Mouse (Mus musculus) kidney, postnatal 4 days (tissue): ENCODE measurements around the gene Opn4.
A peak's percentile ranks its signal among the peaks of the same experiment; 100 is the strongest.

ENCODE experiments used
- DNase-seq, 2 experiments: peaks; one replicate each; pipeline ENCODE4 v3.0.0; 2021; ENCODE audit warnings: mixed read lengths in 2 of 2

Opn4 gene

DNA sequence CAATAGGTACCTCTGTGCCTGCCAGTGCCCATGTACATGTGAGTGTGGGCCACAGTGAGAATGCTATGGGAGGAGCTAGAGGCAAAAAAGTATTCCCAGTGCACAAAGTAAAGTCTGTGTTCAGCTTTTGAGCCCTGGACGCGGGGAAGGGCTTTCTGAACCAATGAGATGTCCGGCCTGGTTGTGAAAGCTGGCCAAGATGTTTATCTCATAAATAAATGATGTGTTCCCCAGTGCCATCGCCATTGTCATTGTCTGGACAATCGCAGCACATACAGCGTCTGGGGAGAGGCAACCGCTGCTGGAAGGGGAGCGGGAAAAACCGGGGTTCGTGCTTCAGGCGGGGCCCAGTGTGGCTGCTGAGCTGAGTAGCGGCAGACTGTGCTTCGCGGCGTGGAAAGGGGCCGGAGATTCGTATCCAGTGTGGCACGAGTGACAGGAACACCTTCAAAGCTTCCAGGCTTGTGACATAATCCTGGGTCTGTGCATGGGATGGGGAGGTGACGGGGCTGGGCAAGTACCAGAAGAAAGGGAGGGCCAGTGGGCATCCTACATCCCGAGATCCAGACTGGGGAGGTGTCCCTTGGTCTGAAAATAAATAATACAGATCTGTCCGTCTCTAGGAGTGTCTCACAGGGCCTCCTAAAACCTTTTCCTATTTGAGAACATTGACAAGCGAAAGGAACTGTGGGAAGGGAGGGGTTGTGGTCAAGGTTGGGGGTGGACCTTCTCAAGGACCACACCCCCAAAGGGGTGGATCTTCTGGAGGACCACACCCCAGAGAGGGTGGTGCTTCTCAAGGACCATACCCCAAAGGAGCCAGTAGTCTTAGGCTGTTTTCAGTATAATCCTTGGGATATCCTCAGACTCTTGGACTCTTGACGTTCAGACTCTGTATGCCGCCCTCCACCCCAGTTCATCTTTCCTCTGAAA is 8.9 kb downstream of the Opn4 start:
- no peak for DNase-seq

DNA sequence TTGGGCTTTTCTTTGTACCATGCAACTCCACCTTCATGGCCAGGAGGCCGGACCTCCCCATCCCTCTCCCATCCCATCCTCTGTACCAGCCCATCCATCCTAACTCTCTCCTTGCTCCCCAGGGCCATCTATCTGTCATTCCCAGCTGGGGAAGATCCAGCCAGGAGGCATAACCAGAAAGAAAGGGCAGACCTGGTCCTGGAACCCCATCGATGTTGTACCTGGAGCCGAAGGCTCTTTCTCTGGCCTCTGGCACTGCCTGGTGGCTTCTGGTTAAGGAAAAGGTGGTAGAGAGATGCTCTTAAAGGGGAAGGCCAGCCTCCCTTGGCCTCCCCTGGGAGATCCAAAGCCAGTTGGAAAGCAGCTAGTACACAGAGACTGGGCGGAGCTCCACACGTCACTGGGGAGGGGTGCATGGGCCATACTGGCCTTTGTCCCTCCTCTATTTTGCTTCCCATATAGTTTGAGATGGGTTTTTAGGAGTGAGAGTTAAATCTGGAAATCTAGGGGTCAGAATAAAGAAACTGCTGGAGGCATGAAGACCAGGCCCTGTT is 9.8 kb downstream of the Opn4 start:
- no peak for DNase-seq

DNA sequence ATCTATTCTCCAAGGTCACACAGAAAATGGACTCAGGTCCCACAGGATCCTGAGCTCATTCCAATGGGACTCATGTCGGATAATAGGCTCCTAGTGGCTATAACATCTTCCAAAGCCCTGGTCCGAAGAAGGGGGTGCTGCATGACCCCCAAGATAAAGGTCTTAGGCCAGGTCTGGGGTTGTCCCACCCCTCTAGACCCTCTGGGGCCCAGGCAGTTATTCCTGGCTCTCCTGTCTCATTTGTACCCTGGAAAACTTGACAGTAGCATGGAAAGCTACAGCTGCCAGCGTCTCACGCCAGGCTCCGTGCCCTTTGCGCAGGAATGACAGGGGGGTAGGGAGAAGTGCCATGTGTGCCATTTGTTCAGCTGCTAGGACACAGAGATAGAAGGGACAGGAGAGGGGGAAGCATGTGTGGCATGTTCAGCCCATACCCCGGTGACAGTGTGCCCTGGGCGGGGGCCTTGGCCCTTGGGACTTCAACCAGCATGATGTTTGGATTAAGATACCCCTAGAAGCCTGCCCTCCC is 10.7 kb downstream of the Opn4 start:
- DNase-seq = no peak

DNA sequence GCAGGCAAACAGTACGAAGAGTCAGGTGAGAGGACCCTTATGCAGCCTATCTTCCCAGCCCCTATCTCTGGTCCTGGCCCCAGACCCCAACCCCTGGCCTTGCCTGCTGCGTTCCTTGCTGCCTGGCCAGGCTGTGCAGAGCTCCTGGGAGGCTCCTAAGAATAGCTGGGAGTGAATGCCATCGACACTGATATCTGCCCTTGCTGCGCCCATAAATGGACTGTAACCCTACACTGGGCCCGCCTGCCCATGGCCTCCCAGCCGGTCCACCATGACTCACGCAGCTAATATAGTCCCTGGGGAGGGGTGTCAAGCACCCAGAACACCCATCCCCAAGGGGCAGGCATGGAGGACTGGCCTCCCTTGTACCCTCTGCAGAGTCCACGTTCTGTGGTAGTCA is 11.4 kb downstream of the Opn4 start, which contains the start of gene Ldb3:
Gene Ldb3, minus strand, starts transcription at position 185 of the 400 bp plus-strand sequence.
- no peak for DNase-seq

DNA sequence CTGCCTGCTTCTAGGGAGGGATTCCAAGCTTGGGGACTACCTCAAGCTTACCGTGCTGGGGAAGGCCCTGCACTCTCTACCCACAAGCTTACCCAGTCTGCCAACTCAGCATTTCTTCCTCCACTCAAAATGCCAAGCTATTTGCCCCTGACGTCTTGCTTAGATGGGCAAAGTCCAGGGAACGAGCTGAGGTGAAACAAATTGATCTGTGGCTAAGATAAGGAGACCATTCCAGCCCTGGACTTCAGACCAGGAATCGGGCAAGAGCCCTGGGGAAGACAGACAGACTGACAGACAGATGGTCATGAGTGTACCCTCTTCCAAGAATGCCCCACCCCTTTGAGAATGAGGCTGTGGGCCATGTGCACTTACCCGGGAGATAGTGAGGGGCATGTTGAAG is 11.9 kb downstream of the Opn4 start:
- DNase-seq = no peak

DNA sequence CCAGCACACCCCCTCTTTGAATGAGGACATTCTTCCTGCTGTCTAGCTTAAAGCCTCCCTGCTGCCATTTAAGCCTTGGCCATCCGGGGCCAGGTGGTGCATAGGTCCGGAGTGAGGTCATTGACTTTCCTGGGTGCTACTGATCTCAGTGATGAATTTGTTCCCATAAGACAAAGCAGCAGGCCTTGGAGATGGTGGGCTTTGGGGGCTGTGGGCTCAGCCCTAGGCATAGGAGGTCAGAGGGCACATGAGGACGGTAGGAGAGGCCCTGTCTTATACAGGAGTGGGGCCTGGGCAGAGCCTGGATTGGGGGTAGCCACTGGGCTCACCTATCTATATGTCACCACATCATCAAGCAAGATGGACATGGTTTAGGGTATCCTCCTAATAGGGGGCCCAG is 13.1 kb downstream of the Opn4 start:
- DNase-seq = no peak

DNA sequence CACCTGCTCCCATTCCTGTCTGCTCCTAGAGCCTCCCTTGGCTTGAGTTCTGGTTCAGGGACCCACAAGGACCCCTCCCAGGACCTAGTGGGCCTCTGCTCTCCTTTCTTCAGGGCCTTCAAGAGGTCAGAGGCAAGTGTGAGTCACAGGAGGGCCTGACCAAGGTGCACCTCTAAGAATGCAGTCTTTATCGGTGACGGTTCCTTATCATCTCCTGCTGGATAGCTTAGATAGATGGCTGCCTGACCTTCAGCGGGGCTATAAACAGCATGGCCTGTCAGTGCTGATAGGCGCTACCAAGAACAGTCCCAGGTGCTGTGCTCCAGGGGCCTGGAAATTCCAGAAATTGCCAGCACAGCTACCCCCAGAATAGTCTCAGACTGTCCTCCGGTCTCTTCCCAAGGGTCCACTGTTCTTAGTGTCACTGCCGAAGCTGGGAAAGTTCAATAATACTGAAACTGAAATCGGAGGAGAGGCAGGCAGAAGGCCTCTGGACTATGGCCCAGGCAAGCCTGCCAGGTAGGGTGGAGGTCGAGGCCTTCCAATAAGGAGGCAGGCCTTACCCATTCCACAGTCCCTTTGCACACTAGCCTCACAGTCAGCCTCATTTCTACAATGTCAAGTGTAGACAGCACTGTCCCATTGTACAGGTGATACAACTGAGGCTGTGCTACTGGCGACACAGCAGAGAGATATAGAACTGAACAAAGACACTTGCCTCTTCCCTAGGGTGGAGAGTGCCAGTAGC is 14.4 kb downstream of the Opn4 start:
- no peak for DNase-seq

DNA sequence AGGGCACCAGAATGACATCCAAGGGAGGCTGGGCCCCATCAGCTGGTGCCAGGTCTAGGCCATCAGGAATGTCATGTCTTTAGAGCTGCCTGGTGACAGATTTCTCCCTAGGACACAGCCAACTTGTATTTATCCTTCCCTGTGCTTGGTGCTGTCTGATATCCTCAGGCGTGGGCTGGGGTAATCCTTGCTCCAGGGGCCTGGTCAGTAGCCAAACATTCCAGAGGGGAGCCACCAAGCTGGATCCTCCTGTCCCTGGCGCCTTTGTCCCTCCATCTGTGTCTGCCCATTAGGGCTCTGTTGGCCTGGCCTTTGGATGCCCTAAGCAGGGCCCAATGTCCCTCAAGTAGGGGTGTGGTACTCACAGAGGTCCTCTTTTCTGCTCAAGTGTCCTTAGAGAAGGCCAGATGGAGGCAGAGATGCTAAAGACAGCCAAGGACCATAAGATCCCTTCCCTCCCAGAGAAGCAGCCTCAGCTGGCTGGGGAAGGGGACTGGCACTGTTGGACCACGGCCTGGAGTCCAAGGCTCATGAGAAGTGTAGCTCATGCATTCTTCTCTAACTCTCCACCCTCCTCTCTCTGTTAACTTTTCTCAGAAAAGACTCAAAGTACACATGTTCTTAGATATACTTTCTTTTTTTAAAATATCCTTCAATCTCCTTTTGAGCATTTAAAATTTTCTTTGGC is 17.1 kb downstream of the Opn4 start:
- DNase-seq = peak; percentile 40 to 64

DNA sequence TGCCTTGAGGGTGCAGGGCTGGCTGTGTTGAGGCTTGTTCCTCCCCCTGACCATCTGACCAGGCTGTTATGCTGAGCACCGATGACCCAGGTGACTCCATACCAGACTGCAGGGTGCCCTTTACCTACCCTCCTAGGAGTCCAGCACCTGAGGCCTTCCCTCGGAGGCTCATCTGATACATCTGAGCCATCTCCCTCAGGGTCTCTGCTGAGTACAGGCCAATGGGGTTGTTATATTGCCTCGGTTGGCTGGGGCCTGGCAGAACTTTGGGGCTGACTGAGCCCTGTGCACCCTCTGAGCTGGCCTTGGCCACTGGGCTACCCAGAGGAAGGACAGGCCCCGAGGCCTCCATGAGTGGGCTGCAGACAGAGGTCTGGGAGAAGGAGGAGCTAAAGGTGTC is 23.1 kb downstream of the Opn4 start:
- DNase-seq = no peak

DNA sequence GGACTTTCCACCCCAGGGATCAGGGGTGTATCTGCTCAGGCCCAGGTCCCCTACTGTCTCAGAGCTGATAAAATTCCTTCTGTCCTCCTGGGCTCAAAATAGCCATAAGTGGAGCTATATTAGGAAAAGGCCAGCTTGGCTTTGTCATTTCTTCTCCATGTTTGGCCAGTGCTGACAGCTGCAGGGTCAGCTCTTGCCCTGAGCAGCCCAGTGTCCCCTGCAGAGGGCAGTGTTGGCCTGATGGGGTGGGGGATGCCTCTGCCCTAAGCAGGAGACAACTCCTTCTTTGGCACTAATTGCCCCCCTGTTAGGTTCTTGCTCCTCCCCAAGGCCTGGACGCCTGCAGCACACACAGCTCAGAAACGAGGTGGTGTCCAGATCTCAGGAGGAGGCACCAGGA is 25.9 kb downstream of the Opn4 start:
- peak; percentile 56 to 62 for DNase-seq

DNA sequence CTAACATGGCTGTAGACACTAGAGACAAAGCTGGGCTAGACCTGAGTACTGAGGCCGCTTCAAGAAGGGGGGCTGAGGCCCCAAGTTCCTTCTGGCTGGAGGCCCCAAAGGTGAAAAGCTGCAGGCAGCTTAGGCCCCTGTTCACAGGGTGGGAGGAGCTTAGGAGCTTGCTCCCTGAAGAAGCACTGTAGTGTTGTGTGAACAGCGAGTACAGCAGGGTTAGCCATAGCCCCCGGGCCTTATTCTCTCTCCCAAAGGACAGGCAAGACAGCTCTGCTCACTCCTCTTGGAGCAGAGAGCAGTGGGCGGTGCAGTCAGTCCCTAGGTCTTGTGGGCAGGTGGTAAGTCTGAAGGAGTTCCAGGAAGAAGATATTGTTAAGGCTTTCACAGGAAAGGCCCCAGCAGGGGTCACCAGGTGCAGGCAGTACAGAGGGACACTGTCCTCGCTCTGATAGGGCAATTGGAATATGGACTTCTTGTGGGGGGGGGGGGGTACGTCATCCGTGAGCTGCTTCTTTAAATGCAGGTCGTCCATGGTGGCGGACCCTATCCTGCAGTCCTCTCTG is 26.5 kb downstream of the Opn4 start:
- DNase-seq = no peak

DNA sequence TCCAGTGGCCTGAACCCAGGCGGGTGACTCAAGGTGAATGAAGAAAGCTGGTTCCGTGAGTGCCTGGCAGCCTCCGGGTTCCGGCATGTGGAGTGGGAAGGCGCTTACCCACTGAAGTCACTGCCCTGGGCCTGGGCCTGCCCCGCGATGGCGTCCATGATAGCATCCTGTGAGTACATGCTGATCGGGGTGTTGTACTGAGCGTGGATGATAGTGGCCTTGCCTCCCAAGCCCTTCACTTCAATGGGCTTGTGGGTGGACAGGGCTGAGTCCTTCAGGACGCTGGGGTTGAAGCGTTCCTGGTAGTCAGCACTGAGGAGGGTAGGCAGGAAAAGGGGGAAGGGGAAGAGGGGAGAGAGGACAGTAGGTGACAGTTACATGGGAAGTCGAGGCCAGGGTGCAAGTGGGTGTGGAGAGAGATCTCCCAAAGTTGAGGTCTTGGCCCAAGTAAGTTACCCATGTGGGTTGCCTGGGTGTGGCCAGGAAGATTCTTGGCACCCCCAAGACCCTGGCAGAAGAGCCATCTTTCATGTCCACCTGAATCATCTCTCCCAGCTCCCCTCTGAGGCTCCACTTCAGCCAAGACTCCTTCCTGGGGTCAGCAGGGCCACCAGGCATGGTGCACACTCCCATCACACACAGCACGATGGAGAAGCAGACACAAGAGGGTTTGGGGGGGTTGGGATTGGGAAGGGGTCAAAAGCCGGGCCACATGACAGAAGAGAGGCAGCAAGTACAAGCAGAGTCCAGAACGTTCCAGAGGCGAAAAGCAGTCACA is 28.1 kb downstream of the Opn4 start:
- no peak for DNase-seq

DNA sequence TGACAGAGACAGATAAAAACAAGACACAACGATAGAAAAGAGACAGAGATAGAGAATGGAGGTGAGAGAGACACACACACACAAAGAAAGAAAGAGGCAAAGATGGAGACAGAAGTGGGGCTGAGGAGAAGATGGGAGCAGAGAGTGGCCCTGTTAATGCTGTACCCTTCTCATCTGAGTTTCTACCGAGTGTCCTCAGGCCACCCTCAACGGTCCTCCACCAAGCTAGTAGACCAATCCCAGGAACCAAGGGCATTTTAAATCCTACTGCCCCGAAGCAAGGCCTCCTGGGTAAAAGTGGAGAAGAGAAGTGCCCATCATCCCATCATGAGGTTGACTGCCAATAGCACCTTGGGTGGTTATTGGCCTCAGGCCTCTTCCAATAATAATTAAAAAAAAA is 29.0 kb downstream of the Opn4 start:
- no peak for DNase-seq

DNA sequence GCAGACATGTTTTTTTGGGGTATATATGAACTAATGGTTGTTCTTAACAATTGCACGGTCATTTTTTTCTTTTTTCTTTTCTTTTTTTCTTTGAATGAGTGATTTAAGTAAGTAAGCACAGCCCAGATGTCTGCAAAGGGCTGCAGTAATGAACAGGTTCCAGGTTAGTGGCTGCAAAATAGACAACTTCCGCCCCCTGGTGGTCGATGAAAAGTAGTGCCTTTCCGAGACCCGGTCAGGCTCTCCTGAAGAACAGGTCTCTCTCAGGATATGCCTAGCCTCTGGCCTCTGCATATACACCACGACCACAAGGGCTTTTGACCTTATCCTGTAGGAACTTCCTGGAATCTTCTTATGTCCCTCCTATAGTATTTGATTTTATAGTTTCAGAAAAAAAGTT is 29.6 kb downstream of the Opn4 start:
- DNase-seq = peak; percentile 87 to 88

DNA sequence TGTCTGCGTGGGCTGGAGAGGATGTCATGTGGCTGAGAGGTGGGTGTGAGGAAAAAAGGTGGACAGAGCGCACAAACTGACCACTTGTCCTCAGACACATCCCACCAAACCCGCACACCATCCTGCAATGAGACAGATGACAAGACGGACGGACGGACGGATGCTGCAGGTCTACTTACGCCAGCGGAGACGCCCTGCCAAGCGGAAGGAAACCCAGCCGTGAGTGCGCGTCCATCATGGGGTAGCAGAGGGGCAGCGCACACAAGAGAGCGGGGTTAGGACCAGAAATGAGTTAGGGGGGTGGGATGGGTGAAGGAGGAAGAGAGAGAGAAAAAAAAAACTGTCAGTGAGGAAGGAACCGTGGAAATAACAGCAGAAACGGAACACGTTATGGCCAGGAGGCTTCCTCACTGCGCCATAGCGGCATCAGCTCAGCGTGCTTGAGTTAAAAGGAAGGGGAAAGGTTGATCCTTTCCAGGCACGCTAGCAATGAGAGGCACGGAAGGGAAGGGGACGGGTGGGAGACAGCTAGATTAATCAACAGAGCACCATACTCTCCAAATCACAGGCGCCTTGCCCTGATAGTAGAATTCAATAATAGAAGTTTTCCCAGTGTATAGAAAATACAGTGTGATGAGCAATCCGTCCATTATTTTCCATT is 30.3 kb downstream of the Opn4 start:
- DNase-seq = no peak

DNA sequence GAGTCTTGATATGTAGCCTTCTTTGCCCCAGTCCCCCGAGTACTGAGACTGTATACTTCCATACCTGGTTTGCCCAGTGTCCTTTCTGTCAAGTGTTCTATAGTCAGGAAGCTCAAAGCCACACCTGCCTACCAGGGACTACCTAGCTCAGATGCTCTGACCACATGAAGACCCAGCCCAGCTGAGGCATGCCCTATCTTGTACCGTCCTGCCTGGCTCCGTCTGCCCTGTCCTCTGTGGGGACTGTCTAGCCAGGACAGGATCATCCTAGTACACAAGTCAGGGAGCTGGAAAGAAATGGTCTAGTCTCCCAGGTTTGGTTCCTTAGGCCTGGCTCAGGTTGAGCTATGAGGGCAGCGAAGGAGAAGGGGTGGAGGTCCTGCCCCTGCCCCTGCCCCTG is 31.3 kb downstream of the Opn4 start:
- DNase-seq = no peak

DNA sequence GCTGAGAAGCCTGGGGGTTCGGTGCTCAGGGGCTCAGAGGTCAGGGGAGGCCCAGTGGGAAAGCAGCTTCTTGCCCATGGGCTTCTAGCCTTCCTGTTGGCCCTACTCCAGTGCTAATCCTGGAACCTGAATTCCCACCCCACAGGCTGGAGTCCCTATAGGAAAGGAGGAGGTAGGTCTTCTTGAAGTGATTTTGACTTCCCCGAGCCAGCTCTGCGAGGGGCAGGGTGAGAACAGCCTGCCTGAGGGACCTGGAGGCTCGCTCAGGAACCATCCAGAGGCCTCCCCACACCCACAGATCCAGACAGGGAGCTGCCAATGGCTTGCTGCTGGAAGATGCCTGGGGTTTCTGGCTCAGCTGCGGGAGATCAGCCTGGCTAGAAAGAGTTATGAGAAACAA is 32.2 kb downstream of the Opn4 start:
- no peak for DNase-seq

DNA sequence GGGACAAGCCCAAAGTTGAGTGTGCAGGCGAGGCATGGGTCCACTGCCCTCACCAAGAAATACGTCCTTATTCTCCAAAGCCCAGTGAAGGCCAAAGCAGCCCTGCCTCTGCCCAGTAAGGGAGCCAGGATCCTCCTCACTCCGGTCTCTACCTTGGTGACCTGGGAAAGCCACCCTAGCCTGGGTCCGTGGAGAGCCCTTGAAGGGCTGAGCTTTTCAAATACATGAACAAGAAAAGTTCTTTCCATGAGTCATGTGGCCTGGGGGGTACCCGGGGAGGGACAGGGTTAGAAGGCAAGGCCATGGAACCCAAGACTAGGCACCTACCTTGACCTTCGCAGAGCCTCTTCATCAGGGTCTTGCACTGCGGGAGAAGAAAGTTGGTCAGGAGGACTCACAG is 33.4 kb downstream of the Opn4 start:
- DNase-seq = no peak

DNA sequence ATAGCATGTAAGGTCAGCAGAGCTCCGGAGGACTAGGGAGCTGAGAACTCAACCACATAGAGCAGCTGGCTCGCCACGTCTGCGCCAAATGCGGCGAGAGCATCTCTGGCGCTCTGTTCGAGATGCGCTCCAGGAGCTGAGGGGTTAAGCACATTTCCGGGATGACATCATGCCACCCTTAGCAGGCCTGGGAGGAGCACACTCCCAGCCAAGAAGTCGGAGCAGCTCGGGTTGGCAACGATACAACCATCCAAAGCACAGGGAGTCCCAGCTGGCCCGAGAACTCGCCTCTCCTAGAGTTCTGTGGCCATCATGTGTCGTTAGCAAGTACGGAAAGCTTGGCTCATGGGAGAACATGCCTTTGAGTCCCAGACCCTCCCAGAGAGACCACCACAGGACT is 34.2 kb downstream of the Opn4 start:
- peak; percentile 53 to 72 for DNase-seq

DNA sequence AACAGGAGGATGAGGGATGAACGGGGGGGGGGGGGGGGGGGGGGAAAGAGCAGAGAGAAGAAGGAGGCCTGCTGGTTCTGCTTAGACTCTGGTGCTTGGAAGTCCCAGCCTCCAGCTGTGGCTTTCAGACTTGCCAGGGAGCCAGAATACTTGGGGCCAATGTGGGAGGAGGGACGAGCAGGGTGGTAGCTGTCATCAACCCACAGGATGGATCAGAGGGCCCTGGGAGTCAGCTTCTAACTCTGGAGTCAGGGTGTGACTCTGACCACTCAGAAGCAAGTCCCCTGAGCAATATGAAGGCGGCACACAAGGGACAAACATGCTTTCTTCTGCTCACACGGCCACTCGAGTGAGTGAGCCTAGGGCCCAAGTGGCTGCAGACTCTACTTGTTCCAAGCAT is 35.3 kb downstream of the Opn4 start:
- no peak for DNase-seq

DNA sequence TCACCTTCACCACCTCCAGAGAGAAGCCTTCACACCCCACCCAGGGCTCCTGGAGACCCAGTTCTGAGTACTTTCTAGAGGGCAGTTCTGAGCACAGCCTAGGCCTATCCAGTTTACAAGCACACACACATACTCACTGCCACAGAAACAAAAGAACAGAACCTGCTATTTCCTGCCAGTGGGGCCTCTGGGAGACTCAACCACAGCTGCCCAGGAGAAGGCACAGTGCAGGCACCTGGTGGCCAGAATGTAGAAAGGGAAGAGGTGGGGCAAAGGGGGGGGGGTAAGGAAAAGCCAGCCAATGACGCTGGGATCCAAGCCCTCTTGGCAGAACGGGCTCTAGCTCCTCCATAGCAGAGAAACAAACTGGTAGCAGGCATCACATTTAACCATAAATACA is 37.5 kb downstream of the Opn4 start:
- DNase-seq = no peak
